Mouse (Mus musculus) stomach, postnatal 0 days (tissue): ENCODE data around the gene Apoc3.

Experiments used
- CTCF ChIP-seq: IDR thresholded peaks from 2 replicates; pipeline ENCODE4 v1.5.1; 2016; ENCODE audit warnings: antibody characterized with exemption, low read depth, mild to moderate bottlenecking, moderate library complexity
- EP300 ChIP-seq: optimal IDR thresholded peaks from 2 replicates; pipeline ENCODE3; 2016; ENCODE audit warnings: antibody characterized with exemption

- no peak for TF ChIP-seq EP300
- no peak for TF ChIP-seq CTCF
Measured at GRCm38 (mm10) chr9:46230450-46230975, 4.9 kb downstream of the Apoc3 start.
